Mouse (Mus musculus) spleen, postnatal 4 days (tissue): ENCODE measurements around the gene Cars2.
"Not testable (repeated sequence)": the region's sequence is repeated elsewhere in the genome, so short reads cannot be mapped to it uniquely, and the experiment has no call there.

ENCODE experiments used
- DNase-seq, 2 experiments: peaks; one replicate each; pipeline ENCODE4 v3.0.0; 2022; ENCODE audit warnings: low spot score in 2 of 2

Cars2 gene

GRCm38 (mm10) chr8:11512711-11513110, 37.9 kb downstream of the Cars2 start:
- peak in 1 of 2 experiments; percentile 25 for DNase-seq

- no peak for DNase-seq
Measured at GRCm38 (mm10) chr8:11510971-11511370, 39.6 kb downstream of the Cars2 start.

GRCm38 (mm10) chr8:11508880-11509279, 41.7 kb downstream of the Cars2 start:
- no peak for DNase-seq

- DNase-seq: peak; percentile 64 to 83
Measured at GRCm38 (mm10) chr8:11506802-11507201, 43.8 kb downstream of the Cars2 start.

GRCm38 (mm10) chr8:11506074-11506473, 44.5 kb downstream of the Cars2 start:
- no peak for DNase-seq

GRCm38 (mm10) chr8:11503476-11504232, 46.9 kb downstream of the Cars2 start:
- DNase-seq: no peak

- DNase-seq: no peak
Measured at GRCm38 (mm10) chr8:11498786-11499485, 51.6 kb downstream of the Cars2 start.

- DNase-seq: no peak
Measured at GRCm38 (mm10) chr8:11498281-11498680, 52.3 kb downstream of the Cars2 start.

GRCm38 (mm10) chr8:11497017-11497990, 53.3 kb downstream of the Cars2 start, which contains the start of gene Naxd:
Gene Naxd, plus strand, starts transcription at chr8:11497506.
- DNase-seq: peak; percentile 85 to 93

GRCm38 (mm10) chr8:11492340-11492739, 58.2 kb downstream of the Cars2 start:
- not testable (repeated sequence) for DNase-seq

- DNase-seq: no peak
Measured at GRCm38 (mm10) chr8:11487229-11487628, 63.4 kb downstream of the Cars2 start.

- peak; percentile 54 to 85 for DNase-seq
Measured at GRCm38 (mm10) chr8:11486142-11486541, 64.4 kb downstream of the Cars2 start.

GRCm38 (mm10) chr8:11482537-11482936, 68.0 kb downstream of the Cars2 start:
- no peak for DNase-seq

GRCm38 (mm10) chr8:11481876-11482275, 68.7 kb downstream of the Cars2 start:
- DNase-seq: no peak

- DNase-seq: no peak
Measured at GRCm38 (mm10) chr8:11479591-11479990, 71.0 kb downstream of the Cars2 start.

- no peak for DNase-seq
Measured at GRCm38 (mm10) chr8:11478807-11479527, 71.6 kb downstream of the Cars2 start.

- peak; percentile 37 to 74 for DNase-seq
Measured at GRCm38 (mm10) chr8:11477811-11478761, 72.5 kb downstream of the Cars2 start, which contains the start of gene Rab20. Gene Rab20, minus strand, starts transcription at chr8:11478710.

- DNase-seq: no peak
Measured at GRCm38 (mm10) chr8:11477178-11477553, 73.4 kb downstream of the Cars2 start.

GRCm38 (mm10) chr8:11476338-11477177, 74.0 kb downstream of the Cars2 start:
- no peak for DNase-seq
